Mouse (Mus musculus) colon, adult 2 months (tissue): ENCODE data around the gene Klrb1f. TPM values are rescaled to one million over a fixed set of nuclear protein-coding genes. Genes with fewer than 3 reads are reported as not detected.

Source experiments
- polyA plus RNA-seq: library from polyadenylated mRNA; depleted of rRNA; stranded (reverse); fragments of >200 nt; gene quantifications from 2 replicates; pipeline ENCODE4 v1.2.3, GENCODE M21; 2012; rRNA removed

The Klrb1f gene
- polyA plus RNA-seq: 0.10 and 0.16 TPM in 2 replicates

DNA sequence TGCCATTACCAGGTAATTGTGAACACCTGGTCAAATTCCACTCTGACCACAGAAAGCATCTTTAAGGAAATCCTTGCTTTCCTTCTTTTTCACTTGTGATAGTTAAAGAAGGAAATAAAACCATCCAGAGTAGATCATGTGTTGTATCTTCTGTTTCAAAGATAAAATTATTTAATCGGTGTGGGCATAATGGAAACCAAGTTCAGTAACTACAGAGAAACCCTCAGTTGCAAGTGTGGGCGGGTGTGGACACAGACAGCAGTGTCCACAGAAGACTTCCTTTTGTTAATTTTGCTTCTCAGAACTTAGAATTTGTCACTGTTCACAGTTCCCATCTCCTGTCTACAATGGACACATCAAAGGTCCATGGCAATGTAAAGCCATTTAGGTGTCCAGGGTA lies at the start of gene Klrb1f:
Klrb1f (plus strand) TSS at position 301 of the 400 bp plus-strand sequence.

DNA sequence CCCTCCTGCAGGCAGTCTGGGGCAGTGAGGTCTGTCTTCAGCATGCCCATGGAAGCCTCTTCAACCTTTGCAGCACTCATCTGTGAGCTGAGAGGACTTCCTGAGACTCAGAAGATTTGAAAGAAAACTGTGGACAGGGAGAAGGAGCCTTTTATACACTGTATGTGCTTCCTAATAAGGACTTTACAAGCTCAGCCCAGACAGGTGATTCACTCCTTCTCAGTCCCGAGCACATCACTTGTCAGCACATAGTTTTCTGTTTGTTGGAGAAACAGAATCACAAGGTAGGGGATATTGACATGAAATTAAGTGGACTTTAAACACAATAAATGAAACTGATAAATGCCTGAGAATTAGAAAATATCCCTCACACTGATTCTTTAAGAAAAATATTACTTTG lies 55.1 kb downstream of the Klrb1f start, which contains the start of gene Clec2e:
Clec2e (minus strand) TSS at position 120 of the 400 bp plus-strand sequence.

Other genes starting within 250 kb of the Klrb1f start
- gene Gm44511, start 219.6 kb upstream of the Klrb1f start, polyA plus RNA-seq: 0.45 TPM in 1 of 2 replicates, not detected in the other
- 0.19 and 1.00 TPM in 2 replicates for gene Klrb1b, start 219.6 kb upstream of the Klrb1f start, polyA plus RNA-seq
- 0.08 and 0.20 TPM in 2 replicates for gene Clec2i, start 158.3 kb upstream of the Klrb1f start, polyA plus RNA-seq
- 0.22 and 0.53 TPM in 2 replicates for gene BC035044, start 154.8 kb upstream of the Klrb1f start, polyA plus RNA-seq
- gene Clec2g, start 111.5 kb upstream of the Klrb1f start, polyA plus RNA-seq: 0.38 TPM in 1 of 2 replicates, not detected in the other
- 4.2 and 5.4 TPM in 2 replicates for gene Clec2e, start 55.0 kb downstream of the Klrb1f start, polyA plus RNA-seq
- gene Clec2d, start 134.7 kb downstream of the Klrb1f start, polyA plus RNA-seq: 33.9 and 39.2 TPM in 2 replicates
- 0.09 and 0.10 TPM in 2 replicates for gene Cd69, start 229.5 kb downstream of the Klrb1f start, polyA plus RNA-seq